Mouse (Mus musculus) erythroid progenitor cell, adult 5-6 weeks (primary cell): ENCODE data around the gene Zfp524. TPM values are rescaled to one million over a fixed set of nuclear protein-coding genes. Genes with fewer than 3 reads are reported as not detected.

Experiments used
- ATAC-seq: replicated peaks from 2 replicates; pipeline ENCODE4 v1.8.0; 2016; ENCODE audit warnings: moderate number of reproducible peaks, mild to moderate bottlenecking, moderate TSS enrichment, inconsistent platforms; ENCODE audit not compliant: poor library complexity, low FRiP score, severe bottlenecking
- total RNA-seq, 2 experiments: library from RNA; stranded (forward) in 1 of 2; stranded (reverse) in 1 of 2; fragments of 150-400 nt in 1 of 2; fragments of 186-747, 209-891 nt in 1 of 2; gene quantifications; 2 replicates each; pipeline versions ENCODE4 v1.2.3 to v1.2.4; 2015 to 2017; ENCODE audit warnings: low replicate concordance in 2 of 2

The Zfp524 gene
- total RNA-seq, 2 experiments from 2014 or later, result 3.2 to 16.3 TPM

DNA sequence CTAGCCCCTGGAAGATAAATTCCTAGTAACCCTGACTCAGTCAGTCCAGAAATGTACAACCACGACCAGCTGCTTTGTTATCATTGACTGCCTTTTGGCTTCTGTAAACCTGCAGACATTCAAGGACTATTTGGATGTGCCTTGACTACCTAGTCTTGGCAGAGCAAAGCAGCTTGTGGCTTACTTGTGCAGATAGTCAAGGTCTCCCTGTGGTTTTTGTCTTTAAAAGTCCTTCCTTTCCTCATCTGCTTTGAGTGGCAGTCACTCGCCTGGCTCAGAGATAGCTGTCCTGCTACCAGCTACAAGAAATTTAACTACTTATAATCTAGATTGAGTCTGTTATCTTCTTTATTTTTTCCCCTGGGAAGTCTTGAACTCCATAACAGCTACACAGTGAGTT, 30.8 kb downstream of the Zfp524 start:
- no peak for ATAC-seq

DNA sequence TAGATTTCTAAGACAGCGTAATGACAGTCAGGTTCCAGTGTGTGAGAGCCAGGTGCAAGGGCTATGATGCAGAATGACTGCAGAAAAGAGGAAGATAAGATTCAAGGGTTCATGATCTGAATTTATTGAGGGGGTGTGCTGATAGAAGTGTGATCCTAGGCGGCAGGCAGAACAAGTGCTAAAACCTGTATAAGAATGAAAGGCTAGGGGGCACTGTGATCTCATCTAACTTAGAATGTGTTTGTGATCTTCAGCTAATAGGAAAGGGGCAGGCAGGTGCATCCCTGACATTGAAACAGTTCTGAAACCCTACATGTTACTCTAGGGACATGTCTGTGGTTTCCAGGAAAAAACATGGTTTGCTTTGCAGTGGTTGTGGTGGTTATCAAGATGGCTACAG, 31.9 kb downstream of the Zfp524 start:
- ATAC-seq, result no peak

DNA sequence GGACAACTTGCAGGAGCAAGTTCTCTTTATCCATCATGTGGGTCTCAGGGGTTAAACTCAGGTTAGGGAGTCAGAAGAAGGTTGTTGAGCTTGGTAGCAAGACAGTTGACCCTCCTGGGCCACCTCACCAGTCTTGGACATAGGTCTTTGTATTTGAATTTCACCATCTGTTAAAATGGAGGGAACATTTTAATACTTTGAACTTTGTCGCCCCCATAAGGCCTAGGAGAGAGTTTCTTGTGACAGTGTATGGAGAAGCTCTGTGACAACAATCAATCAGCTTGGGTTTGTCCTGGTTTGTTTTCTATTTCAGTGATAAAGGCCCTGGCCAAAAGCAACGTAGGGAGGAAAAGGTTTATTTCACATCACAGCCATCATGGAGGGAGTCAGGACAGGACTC, 33.1 kb downstream of the Zfp524 start:
- peak; percentile 59 for ATAC-seq

DNA sequence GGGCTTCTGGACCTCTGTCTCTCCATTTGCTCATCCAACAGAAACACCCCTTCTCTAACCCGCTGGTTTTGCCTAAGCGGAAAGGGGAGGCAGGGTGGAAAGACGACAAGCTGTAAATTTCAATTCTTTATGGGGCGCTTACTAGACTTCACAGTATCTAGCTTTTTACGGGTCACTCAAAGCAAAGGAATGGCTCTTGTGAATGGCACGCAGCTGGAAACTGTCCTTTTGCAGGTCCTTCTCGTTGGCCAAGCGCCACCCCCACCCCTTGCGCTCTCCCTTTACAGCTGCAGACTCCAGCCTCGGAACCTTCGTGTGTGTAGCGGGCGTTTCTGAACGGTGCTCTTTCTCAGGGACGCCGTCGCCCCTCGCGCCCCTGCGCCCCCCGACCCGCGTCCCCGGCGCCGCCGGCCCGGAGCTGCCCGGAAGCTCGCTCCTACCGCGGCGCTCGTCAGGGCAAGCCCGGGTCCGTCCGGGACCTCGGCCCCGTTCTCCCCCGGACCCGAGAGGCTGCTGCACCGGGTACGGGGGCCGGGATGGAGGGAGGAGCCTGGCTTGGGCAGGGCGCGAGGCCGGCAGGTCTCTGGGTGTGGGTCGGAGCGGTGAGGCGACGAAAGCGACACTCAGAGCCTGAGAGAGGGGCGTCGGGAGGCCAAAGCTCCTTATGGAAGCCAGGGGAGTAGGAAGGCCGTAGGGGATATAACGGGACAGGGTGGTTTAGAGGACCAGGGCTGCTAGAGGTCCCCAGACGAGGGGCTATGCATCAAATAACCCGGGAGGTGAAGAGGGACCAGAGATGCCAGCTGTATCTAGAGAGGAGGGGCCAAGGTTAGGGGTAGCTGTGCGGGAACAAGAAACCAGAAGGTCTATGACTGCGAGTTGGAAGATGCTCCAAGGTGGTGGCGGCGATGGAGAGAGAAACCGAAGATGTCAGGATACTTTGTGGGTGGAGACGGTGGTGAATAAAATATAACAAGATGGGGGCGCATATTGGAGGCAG, 37.3 kb downstream of the Zfp524 start, which contains the start of gene Zfp580:
Zfp580 (plus strand) TSS at position 346 of the 1,000 bp plus-strand sequence.
- no peak for ATAC-seq

DNA sequence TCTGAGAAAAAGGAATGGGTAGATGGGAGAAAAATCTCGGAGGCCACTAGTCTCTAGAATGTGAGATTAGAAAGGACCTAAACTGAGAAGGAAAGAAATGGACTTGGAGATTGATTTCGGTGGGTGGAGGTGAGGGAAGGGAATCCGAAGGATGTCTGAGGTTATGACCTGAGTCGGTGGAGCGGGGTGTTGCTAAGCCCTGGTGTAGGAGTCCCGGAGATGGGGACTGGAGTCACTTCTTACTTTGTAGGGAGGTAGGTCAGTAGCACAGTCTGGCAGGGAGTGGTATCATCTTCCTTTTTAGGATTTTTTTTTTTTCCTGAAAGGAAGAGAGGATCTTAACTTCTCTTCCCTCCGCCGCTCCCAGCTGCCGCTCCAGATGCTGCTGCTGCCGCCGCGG, 38.2 kb downstream of the Zfp524 start:
- ATAC-seq, result no peak

DNA sequence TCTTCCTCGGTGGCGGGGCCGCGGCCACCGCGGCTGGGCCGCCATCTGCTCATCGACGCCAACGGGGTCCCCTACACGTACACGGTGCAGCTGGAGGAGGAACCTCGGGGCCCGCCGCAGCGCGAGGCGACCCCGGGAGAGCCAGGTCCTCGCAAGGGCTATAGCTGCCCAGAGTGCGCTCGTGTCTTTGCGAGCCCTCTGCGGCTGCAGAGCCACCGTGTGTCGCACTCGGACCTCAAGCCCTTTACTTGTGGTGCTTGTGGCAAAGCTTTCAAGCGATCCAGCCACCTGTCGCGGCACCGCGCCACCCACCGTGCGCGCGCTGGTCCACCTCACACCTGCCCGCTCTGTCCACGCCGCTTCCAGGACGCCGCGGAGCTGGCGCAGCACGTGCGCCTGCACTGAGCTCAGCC, 38.7 kb downstream of the Zfp524 start:
- ATAC-seq, result no peak

DNA sequence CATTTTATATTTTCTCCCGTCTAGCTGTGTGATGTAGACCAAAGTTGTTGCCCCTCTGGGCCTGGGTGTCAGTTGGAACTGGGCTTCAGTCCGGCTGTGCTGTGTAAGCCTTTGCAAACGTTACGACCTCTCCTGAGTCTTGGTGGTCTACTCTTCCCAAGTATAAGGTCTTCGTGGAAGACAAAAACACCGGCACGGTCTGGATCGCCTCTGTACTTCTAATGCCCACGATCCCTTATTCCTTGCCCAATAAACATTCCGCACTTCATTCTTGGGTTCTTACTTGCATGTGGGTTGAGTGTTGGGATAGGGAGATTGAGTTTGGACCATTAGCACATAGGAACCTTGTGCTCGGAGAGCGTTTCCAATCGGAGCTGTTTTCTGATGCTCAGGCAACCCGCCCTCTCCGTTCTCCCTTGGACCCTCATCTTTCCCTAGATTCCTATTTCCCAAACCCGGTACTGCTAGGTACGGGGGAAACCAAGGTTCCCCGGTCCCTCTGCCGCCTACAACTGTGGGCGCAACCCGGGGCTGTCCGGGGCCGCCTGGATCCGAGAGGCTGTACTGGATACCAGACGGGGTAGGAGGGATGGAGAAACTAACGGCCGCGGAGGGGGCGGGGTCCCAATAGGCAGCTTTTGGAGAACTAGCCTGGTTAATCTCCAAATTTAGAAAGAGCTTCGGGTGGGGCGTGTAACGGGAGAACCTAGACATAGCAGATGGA, 39.4 kb downstream of the Zfp524 start:
- no peak for ATAC-seq

DNA sequence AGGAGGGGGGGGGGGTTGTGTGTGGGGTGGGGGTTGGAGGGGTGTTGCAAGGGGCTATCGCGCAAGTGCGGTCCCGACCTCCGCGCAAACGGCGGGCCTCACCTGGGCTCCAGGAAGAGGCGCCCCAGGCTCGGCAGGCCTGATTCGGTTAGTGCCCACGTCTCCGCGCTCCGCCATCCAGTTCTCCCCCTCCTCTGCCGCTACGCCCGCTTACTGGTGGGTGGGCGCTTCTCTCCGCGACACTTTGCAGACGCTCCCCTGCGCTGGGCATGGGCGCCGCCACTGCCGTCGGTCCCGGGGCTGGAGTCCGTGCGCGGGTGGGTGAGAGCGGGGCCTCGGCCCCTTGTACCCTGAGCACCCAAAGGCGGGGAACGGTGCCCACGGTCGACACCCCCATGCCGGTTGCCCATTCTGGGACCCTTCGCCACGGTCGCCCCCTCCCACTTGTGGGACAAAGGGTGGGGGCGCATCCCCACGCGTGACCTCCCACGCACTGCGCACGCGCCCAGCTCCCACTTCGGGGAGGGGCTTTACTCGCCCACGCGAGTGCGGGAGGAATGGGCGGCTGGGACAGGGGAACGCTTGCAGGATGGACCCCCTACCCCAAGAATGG, 42.5 kb downstream of the Zfp524 start:
- ATAC-seq, result no peak

DNA sequence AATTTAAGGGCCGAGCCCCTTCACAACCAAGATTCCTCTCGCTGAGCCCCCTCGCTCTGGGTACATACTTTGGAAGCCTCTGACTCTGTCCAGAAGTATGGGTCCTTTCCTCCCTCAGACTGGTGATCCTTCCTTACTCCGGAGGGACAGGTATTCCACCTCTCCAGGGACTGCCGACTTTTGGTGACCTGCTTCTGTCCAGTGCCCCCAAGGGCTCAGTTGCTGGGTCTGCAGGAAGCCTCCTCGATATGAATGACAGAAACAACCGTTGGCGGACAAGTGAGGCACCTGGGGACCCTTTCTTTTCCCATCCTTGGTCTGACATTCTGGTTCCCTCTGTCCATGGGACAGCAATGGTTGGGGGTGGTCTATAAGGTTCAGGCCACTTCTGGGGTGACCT, 43.2 kb downstream of the Zfp524 start:
- ATAC-seq, result no peak

DNA sequence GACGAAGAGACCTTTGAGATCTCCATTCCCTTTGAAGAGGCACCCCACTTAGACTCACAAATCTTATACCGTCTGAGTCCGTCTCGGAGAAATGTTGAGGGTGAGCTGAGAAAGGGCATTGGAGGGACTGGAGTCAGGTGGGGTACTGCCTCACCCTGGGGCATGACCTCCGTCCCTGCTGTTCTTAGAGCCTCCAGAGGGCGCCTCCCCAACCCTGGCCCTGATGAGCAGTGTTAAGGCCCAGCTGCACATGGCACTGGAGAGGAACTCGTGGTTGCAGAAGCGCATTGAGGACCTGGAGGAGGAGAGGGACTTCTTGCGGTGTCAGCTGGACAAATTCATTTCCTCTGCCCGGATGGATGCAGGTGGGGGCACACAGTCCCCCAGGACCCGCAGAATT, 43.6 kb downstream of the Zfp524 start:
- no peak for ATAC-seq

DNA sequence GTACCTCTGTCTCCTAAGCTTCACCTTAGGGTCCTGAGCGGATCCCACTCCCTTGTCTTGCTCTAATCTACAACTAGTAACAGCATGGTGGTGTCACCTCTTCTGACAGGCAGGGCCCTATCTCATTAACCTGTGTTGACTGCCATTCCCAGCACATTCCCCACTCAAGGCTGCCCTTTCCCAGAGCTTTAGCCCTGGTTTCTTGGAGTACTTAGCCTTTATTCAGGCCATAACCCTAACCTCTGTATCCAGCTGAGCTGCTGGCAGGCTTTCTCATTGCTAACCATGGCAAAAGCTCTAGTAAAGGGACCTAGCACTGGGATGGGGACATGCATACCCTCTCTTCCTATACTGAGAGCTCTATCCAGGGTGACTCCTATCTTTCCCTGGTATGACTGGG, 44.4 kb downstream of the Zfp524 start:
- ATAC-seq, result no peak

DNA sequence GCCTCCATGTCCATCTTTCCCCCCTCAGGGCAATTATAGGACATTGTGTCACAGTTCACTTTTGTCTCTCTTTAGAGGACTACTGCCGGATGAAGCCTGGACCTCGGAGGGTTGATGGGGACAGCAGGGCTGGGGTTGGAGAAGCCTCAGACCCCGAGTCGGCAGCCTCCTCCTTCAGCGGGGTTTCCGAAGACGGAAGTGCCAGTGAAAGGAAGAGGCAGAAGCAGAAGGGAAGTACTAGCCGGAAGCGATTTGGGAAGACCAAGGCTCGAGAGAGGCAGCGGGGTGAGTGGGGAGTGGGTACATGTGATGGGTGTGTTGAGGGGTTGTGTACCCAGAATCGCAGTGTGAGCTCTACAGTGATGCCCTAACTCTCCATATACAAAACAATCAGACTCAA, 45.2 kb downstream of the Zfp524 start:
- no peak for ATAC-seq

DNA sequence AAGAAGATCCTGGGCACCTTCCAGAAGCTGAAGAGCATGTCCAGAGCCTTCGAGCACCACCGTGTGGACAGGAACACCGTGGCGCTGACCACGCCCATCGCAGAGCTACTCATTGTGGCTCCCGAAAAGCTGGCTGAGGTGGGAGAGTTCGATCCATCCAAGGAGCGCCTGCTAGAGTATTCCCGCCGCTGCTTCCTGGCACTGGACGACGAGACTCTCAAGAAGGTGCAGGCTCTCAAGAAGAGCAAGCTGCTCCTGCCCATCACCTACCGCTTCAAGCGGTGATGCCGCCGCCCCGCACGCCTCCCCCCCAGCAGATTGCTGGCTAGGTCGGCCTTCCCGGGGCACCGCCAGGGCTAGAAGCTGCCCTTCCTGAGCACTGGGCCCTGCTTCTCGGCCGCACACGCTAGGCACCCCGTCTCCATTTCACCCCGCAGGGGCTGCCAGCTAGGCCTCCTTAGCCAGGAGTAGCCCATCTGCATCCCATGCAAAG, 46.1 kb downstream of the Zfp524 start:
- peak; percentile 60 for ATAC-seq

DNA sequence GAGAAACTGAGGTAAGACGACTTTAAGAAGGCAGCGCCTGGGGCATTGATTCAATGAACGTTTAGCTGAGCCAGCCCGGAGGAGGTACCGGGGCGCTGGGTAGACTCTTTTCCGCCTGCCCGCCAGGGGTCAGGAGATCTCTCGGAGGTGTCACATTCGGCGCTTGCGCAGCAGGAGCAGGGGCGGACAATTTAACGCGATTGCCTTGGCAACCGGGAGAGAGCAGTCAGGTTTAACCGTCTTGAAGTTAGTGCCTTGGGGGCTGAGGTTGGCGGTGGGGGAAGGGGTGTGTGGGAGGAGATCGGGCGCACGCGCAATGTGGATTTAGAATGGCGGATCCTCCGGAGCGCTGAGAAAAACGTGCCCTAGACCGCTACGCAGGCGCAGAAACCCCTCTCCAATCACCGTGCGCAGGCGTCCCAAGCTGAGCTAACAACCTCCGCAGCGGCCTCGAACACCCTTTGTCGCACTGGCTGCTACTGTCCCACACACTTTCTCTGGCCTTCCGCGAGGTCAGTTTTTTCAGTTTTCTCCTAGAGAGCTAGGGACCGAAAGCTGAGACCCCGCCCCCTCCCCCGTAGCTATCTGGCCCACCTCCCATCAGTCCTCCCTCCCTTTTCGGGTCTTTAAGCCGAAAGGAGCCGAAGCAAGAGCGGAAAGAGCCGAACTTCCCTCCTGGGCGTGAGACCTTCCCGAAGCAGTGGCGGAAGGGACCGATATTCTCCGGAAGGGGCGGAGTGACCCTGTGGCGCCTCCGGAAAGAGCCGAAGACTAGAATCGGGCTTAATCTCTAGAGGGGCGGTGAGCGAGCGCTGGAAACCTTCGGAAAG, 46.9 kb downstream of the Zfp524 start:
- peak; percentile 80 for ATAC-seq

DNA sequence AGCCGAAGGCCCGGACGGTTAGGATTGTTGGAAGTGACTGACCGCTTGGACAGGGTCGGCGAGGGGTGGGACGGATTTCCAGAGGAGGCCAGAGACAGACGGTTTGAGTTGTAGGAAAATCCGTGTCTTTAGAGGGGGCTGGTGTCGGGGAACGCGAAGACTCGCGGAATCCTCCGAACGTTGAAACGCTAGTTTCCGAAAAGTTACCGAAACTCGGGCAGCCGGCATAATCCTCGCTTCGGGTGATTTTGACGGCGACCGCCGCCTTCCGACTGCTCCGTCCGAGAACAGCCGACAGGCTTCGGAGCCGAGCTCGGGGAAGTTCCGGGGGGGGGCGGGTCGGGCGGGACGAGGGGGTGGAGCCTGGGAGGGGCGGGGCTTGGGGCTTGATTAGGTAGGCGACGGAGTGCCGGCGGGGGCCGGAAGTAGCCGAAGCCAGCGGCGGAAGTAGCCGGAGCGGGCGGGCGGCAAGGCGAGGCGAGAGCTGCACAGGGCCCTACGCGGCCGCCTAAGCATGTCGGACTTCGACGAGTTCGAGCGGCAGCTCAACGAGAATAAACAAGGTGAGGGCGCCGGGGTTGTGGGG, 47.7 kb downstream of the Zfp524 start, which contains the start of gene U2af2:
U2af2 (plus strand) TSS at position 370 of the 586 bp plus-strand sequence.
- ATAC-seq, result peak; percentile 67

DNA sequence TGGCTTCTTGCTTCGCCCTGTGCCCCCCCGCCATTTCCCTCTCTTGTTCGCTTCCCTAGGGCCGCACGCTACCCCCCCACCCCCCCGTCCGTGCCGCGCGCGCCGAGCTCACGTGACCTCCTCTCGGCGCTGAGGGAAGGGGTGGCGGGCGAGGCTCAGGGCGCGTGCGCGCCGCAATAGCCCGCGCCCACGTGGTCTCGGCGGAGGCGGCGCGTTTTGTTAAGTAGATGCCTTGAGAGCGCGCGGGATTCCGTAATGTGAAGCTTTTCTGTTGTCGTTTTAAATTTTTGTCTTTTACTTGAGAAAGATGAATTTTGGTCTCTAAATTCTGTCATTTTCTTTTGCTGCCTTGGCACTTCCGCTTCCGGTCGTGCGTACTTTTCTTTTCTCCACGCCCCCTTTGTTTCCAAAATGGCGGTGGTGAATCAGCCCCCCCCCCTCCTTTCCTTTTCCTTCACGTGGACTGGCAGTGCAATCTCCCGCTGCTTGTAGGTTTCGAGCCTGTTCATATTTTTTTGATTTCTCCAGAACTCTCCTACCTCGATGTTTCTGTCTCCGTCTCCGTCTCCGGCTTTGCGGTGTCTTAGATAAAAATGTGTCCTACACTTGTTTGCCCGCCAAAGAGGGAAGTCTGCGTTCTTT, 48.3 kb downstream of the Zfp524 start:
- ATAC-seq, result peak; percentile 13; the same call in 1 of the 2 replicates

DNA sequence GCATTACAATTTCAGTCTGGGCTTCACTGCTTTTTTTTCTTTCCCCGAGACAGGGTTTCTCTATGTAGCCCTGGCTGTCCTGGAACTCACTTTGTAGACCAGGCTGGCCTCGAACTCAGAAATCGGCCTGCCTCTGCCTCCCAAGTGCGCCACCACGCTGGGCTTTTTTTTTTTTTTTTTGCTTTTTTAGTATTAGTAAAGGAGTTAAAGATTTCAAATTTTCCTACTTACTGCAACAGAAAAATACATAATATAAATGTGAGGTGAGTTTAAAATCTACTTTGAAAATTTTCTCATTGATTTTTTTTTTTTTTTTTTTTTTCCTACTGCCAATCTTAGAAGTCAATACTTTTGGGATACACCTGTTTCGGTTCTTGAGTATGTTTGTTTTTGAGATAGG, 50.7 kb downstream of the Zfp524 start:
- ATAC-seq, result no peak
